Mouse (Mus musculus) cortical plate, adult 2 months (tissue): Measurements from ENCODE around the gene Cobl.

Experiments
- CTCF ChIP-seq: fragments of 200-500 bp; IDR thresholded peaks from 2 replicates; pipeline ENCODE4 v1.5.1; 2011; ENCODE audit warnings: mild to moderate bottlenecking, control low read depth, low read length; ENCODE audit not compliant: insufficient read depth; ENCODE audit errors: extremely low read depth
- POLR2A ChIP-seq: fragments of 200-500 bp; IDR thresholded peaks from 2 replicates; pipeline ENCODE4 v1.6.1; 2011; ENCODE audit warnings: mild to moderate bottlenecking, low read length, control low read depth; ENCODE audit not compliant: insufficient read depth; ENCODE audit errors: extremely low read depth

DNA sequence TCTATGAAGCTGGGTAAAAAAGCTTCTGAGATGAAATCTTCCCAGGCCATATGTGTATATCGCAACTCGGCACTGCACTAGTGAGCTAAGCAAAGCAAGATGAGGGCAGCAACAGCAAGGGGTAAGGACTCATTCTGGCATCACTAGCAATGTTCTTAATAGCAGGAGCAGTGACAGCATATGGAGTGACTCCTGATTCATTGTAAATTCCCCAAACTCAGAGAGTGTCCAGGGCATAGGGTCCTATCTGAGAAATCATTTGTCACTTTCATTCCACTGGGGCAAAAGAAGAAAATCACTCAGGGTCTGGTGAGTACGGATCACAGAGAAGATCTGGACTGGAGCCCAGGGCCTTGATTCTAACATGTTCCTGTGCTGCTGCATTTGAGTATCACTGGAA is 44.6 kb downstream of the Cobl start:
- TF ChIP-seq CTCF, result no peak
- TF ChIP-seq POLR2A, result no peak
